Mouse (Mus musculus): ENCODE measurements around the gene Dock2. TPM values are rescaled to one million over a fixed set of nuclear protein-coding genes. Genes with fewer than 3 reads are reported as not detected.
A peak's percentile ranks its signal among the peaks of the same experiment; 100 is the strongest.

Dock2 gene
- total and polyA plus RNA-seq, 2 experiments from 2014 or later: 0.33 to 3.1 TPM

- no peaks in the 10 kb centered on the region for H3K27me3 ChIP-seq (ENCODE audit: control insufficient read depth, insufficient read depth, low read length)
- ATAC-seq (ENCODE audit: insufficient read depth, low read depth): no peak
- no peaks in the 10 kb centered on the region for H3K36me3 ChIP-seq (replicated peaks; ENCODE audit: control insufficient read depth, insufficient read depth, low read length)
- peak; percentile 31 for DNase-seq (ENCODE audit: low spot score)
- H3K4me1 ChIP-seq (ENCODE audit: control insufficient read depth, insufficient read depth): no peaks in the 10 kb centered on the region
- no peak overlapping the region for H3K4me2 ChIP-seq (ENCODE audit: low read depth, low read length)
- no peaks in the 10 kb centered on the region for H3K9me3 ChIP-seq (replicated peaks; ENCODE audit: control insufficient read depth, low read length)
- no peak overlapping the region for H3K9ac ChIP-seq (replicated peaks; ENCODE audit: low read depth, low read length)
- no peak overlapping the region for H3K27ac ChIP-seq (ENCODE audit: low read depth)
- TF ChIP-seq CTCF (IDR thresholded peaks at IDR 0.05; ENCODE audit: low read depth): no peak
- TF ChIP-seq EP300 (IDR thresholded peaks at IDR 0.05; ENCODE audit: low read depth): no peak
- 43% methylated on average over 4 of the region's 4 CpGs for WGBS
- no peak overlapping the region for H3K4me3 ChIP-seq (ENCODE audit: low read depth, low read length)
These were observed 335.8 kb downstream of the Dock2 start for GRCm38 (mm10) chr11:34447891-34448290.

- no peaks in the 10 kb centered on the region for H3K9me3 ChIP-seq (replicated peaks; ENCODE audit: control insufficient read depth, low read length)
- 40% methylated on average over 2 of the region's 2 CpGs for WGBS
- no peaks in the 10 kb centered on the region for H3K4me1 ChIP-seq (ENCODE audit: control insufficient read depth, insufficient read depth)
- TF ChIP-seq EP300 (IDR thresholded peaks at IDR 0.05; ENCODE audit: low read depth) (no peak), CTCF (IDR thresholded peaks at IDR 0.05; ENCODE audit: low read depth) (no peak)
- no peak for DNase-seq (ENCODE audit: low spot score)
- H3K27me3 ChIP-seq (ENCODE audit: control insufficient read depth, insufficient read depth, low read length): no peaks in the 10 kb centered on the region
- H3K27ac ChIP-seq (ENCODE audit: low read depth): no peak overlapping the region
- H3K36me3 ChIP-seq (replicated peaks; ENCODE audit: control insufficient read depth, insufficient read depth, low read length): no peaks in the 10 kb centered on the region
- no peak for ATAC-seq (ENCODE audit: insufficient read depth, low read depth)
- no peak overlapping the region for H3K9ac ChIP-seq (replicated peaks; ENCODE audit: low read depth, low read length)
- no peak overlapping the region for H3K4me2 ChIP-seq (ENCODE audit: low read depth, low read length)
- H3K4me3 ChIP-seq (ENCODE audit: low read depth, low read length): no peak overlapping the region
These were observed 345.3 kb downstream of the Dock2 start for GRCm38 (mm10) chr11:34438429-34438828.

GRCm38 (mm10) chr11:34437446-34437845, 346.2 kb downstream of the Dock2 start:
- TF ChIP-seq CTCF (IDR thresholded peaks at IDR 0.05; ENCODE audit: low read depth): no peak
- DNase-seq (ENCODE audit: low spot score) (no peak), ATAC-seq (ENCODE audit: insufficient read depth, low read depth) (no peak)
- H3K4me1 ChIP-seq (ENCODE audit: control insufficient read depth, insufficient read depth): no peaks in the 10 kb centered on the region
- H3K27ac ChIP-seq (ENCODE audit: low read depth): no peak overlapping the region
- no peak overlapping the region for H3K4me2 ChIP-seq (ENCODE audit: low read depth, low read length)
- H3K27me3 ChIP-seq (ENCODE audit: control insufficient read depth, insufficient read depth, low read length): no peaks in the 10 kb centered on the region
- 60% methylated on average over 1 of the region's 1 CpGs for WGBS
- no peak overlapping the region for H3K4me3 ChIP-seq (ENCODE audit: low read depth, low read length)
- no peak overlapping the region for H3K9ac ChIP-seq (replicated peaks; ENCODE audit: low read depth, low read length)
- H3K36me3 ChIP-seq (replicated peaks; ENCODE audit: control insufficient read depth, insufficient read depth, low read length): no peaks in the 10 kb centered on the region
- no peaks in the 10 kb centered on the region for H3K9me3 ChIP-seq (replicated peaks; ENCODE audit: control insufficient read depth, low read length)

- no peak for DNase-seq (ENCODE audit: low spot score)
- Histone ChIP-seq H3K27ac (ENCODE audit: low read depth) (no peak overlapping the region), H3K4me1 (ENCODE audit: control insufficient read depth, insufficient read depth) (no peaks in the 10 kb centered on the region), H3K9ac (replicated peaks; ENCODE audit: low read depth, low read length) (no peak overlapping the region), H3K9me3 (replicated peaks; ENCODE audit: control insufficient read depth, low read length) (no peaks in the 10 kb centered on the region), H3K4me2 (ENCODE audit: low read depth, low read length) (no peak overlapping the region), H3K27me3 (ENCODE audit: control insufficient read depth, insufficient read depth, low read length) (no peaks in the 10 kb centered on the region), H3K4me3 (ENCODE audit: low read depth, low read length) (no peak overlapping the region), H3K36me3 (replicated peaks; ENCODE audit: control insufficient read depth, insufficient read depth, low read length) (no peaks in the 10 kb centered on the region)
- TF ChIP-seq EP300 (IDR thresholded peaks at IDR 0.05; ENCODE audit: low read depth) (no peak), CTCF (IDR thresholded peaks at IDR 0.05; ENCODE audit: low read depth) (no peak)
- ATAC-seq (ENCODE audit: insufficient read depth, low read depth): no peak
- WGBS: 64% methylated on average over 2 of the region's 2 CpGs
These were observed 351.7 kb downstream of the Dock2 start for GRCm38 (mm10) chr11:34431978-34432377.

GRCm38 (mm10) chr11:34431371-34431770, 352.3 kb downstream of the Dock2 start:
- Histone ChIP-seq H3K36me3 (replicated peaks; ENCODE audit: control insufficient read depth, insufficient read depth, low read length) (no peaks in the 10 kb centered on the region), H3K27ac (ENCODE audit: low read depth) (no peak overlapping the region), H3K4me1 (ENCODE audit: control insufficient read depth, insufficient read depth) (no peaks in the 10 kb centered on the region), H3K9me3 (replicated peaks; ENCODE audit: control insufficient read depth, low read length) (no peaks in the 10 kb centered on the region), H3K27me3 (ENCODE audit: control insufficient read depth, insufficient read depth, low read length) (no peaks in the 10 kb centered on the region), H3K4me2 (ENCODE audit: low read depth, low read length) (no peak overlapping the region), H3K4me3 (ENCODE audit: low read depth, low read length) (no peak overlapping the region), H3K9ac (replicated peaks; ENCODE audit: low read depth, low read length) (no peak overlapping the region)
- DNase-seq (ENCODE audit: low spot score) (no peak), ATAC-seq (ENCODE audit: insufficient read depth, low read depth) (no peak)
- WGBS: 43% methylated on average over 5 of the region's 5 CpGs
- TF ChIP-seq EP300 (IDR thresholded peaks at IDR 0.05; ENCODE audit: low read depth) (no peak), CTCF (IDR thresholded peaks at IDR 0.05; ENCODE audit: low read depth) (no peak)

- Histone ChIP-seq H3K9ac (replicated peaks; ENCODE audit: low read depth, low read length) (no peak overlapping the region), H3K27me3 (ENCODE audit: control insufficient read depth, insufficient read depth, low read length) (no peaks in the 10 kb centered on the region), H3K4me2 (ENCODE audit: low read depth, low read length) (no peak overlapping the region), H3K36me3 (replicated peaks; ENCODE audit: control insufficient read depth, insufficient read depth, low read length) (no peaks in the 10 kb centered on the region), H3K9me3 (replicated peaks; ENCODE audit: control insufficient read depth, low read length) (no peaks in the 10 kb centered on the region), H3K4me3 (ENCODE audit: low read depth, low read length) (no peak overlapping the region), H3K27ac (ENCODE audit: low read depth) (no peak overlapping the region), H3K4me1 (ENCODE audit: control insufficient read depth, insufficient read depth) (no peaks in the 10 kb centered on the region)
- WGBS: 63% methylated on average over 4 of the region's 4 CpGs
- TF ChIP-seq EP300 (IDR thresholded peaks at IDR 0.05; ENCODE audit: low read depth) (no peak), CTCF (IDR thresholded peaks at IDR 0.05; ENCODE audit: low read depth) (no peak)
- no peak for DNase-seq (ENCODE audit: low spot score)
- ATAC-seq (ENCODE audit: insufficient read depth, low read depth): no peak
These were observed 352.8 kb downstream of the Dock2 start for GRCm38 (mm10) chr11:34430940-34431339.
